Mouse (Mus musculus): Measurements from ENCODE around the gene Gdf2.

The Gdf2 gene

DNA sequence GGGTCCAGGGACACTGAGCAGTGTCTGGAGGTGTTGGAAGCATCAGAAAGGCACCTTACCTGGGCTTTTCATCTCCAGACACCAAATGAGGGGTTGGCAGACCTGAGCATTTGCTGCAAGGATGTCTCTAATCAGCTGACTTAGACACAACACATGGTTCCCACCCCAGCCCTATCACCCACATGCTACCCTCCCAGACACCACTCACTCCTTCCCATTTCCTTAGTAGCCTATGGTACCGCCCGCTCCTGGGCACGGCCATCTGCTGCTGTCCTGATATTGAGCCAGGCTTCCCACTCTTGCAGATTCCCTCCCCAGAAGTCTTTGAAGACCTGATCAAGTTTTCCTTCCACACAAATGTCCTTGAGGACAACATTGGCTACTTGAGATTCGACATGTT lies 17.3 kb downstream of the Gdf2 start:
- DNase-seq (ENCODE audit: low read depth): no peak

DNA sequence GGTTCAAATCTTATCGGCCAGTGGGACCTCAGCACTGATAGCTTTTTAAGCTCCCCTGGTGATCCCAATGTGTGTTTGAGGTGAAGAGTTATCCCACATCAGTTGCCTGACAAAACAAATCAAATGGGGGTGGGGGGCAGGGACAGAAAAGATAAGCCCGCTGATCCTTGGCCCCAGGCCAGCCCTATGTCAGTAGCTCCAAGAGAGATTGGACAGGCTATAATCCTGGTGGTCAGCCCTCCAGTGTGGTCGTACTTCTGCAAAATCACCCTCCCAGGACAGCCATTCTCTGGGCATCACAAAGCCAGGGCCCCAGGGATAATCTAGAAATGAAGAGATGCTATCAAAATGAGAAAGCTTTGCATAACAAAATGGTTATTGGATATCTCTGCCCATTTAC lies 18.0 kb downstream of the Gdf2 start:
- DNase-seq (ENCODE audit: low read depth): no peak

- peak; percentile 2 for DNase-seq (ENCODE audit: low read depth)
These were observed 18.5 kb downstream of the Gdf2 start for GRCm38 (mm10) chr14:33959341-33959740.

- no peak for DNase-seq (ENCODE audit: low read depth)
These were observed 24.8 kb downstream of the Gdf2 start for GRCm38 (mm10) chr14:33965675-33966074.

GRCm38 (mm10) chr14:33972679-33973078 lies 31.8 kb downstream of the Gdf2 start:
- DNase-seq (ENCODE audit: low read depth): no peak

DNA sequence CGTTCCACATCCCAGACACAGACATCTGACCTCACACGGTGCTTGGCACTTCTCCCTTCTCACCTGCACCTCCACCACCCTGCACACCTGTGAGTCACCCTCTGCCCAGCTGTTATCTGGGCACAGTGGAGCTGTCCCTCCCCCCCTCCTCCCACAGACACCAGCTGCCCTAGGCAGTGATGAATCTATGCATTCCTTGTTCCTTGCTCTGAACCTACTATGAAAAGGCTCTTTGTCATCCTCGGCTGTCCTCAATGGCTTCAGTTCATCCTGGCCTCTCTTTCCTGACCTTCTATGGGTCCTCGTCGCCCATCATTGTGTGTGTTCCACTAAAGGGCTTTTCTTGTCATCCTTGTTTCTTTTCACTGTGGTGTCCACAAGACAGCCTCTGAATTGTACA lies 33.9 kb downstream of the Gdf2 start:
- no peak for DNase-seq (ENCODE audit: low read depth)

DNA sequence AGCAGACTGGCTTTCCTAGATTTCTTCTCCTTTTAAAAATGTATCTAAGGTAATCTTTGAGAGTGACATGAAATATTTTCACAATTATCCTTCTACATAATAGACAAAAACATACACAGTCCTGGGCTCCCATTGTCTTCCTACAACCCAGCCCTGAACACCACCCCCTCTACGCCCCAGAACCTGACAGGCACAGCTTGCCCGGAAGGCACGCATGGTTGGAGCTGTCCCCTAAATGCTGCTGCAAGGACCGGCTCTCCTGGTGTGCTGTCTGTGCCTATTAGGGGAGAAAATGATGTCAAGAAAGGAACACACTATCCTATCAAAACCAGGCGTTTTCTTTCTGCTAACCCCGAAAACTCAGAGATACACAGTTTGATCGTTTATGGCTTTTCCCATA lies 36.9 kb downstream of the Gdf2 start:
- no peak for DNase-seq (ENCODE audit: low read depth)

GRCm38 (mm10) chr14:33978604-33979059 lies 37.8 kb downstream of the Gdf2 start, which contains the start of gene Zfp488:
TSS of gene Zfp488 (minus strand) at chr14:33978764.
- DNase-seq (ENCODE audit: low read depth): no peak

DNA sequence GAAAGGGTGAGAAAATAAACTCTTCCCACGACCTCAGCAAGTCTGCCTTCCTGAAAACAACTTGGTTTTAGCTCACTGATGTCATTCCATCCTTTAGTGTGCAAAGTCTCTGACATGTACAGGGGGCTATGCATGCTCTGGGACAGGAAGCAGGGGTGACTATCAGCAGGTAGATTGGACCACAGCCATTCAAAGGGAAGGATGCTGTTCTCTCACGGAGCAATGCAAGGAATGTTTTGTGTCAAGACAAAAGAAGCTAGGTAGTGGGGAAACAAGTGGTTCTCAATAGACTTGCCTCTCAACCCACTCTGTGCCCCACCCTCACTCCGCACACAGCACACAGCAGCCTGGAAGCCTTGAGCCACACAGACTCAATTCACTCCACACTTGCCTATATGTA lies 48.4 kb downstream of the Gdf2 start:
- DNase-seq (ENCODE audit: low read depth): no peak

DNA sequence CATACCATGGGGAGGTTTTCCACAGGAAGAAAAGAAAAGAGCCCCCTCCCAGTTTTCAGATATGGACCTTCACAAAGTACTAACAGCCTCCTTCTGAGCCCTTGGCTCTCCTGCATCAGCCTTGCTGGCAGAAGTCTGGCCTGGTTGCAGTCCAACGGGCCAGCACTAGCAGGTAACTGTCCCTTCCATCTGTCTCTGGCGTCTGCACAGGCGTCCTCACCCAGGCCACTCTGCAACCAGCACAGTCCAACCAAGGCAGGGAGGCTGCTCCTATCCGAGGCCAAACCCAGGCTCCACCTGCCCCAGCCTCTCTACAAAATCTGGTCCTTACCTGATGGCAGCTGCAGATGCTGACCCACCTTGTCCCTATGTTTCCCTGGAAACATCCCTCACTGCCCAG lies 51.1 kb downstream of the Gdf2 start:
- DNase-seq (ENCODE audit: low read depth): no peak

DNA sequence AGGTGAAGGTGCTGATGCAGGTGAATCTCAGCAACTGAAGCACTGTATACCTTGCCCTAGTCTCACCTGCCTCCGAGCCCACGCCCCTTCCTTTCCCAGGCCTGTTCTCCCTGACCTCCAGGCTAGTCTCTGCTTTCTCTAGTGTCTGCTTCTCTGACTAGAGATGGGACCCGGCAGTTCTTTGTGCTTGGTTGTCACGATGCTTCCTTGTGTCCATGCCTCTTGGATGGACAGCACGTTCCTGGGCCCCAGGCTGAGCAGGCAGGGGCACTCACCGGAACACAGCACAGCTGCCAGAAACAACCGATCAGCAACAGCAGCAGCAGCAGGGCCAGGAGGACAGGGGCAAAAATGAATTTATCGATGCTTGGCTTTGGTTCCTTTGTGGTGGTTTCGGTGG lies 52.2 kb downstream of the Gdf2 start:
- no peak for DNase-seq (ENCODE audit: low read depth)

DNA sequence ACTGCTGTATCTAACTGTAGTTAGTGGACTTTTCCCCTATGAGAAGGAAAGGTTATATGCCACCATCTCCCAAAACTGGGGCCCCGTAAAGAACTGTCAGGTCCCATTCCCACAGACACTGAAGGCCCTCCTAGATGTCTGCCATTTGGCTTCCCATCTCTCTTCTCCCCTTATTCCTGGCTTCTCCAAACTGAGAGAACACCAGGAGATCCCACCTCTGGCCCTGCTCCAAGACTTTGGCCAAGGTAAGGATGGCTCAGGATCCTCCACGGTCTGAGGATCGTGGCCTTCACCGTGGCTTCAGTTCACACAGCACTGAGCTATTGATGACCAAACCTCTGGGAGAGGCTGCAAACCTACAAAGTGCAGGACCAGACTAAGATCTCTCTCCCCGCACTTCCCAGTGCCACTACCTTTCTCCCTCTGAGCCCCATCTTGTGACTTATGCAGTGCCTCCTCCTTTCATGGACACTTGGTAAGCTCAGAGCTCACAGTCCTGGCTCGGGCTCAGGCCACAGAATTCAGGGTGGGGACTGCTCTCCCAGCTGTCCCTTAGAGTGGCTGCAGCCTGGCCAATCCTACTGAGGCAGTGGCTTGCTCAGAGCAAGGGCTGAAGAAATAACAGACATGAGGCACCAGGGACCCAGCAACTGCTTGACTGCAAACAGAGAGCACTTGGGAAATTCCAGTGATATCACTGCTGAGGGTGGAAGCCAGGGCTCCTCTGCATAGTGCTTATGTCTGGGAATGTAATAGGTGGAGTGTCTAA lies 52.9 kb downstream of the Gdf2 start:
- no peak for DNase-seq (ENCODE audit: low read depth)

All from c-Kit-positive CD71-positive TER-119-negative erythroid progenitor cells, embryonic 14.5 days (primary cell).